Mouse (Mus musculus) heart, adult 2 months (tissue): Measurements from ENCODE around the gene Mxi1. TPM values are rescaled to one million over a fixed set of nuclear protein-coding genes. Genes with fewer than 3 reads are reported as not detected.

ENCODE experiments used
- DNase-seq, 2 experiments: peaks; one replicate each; pipeline ENCODE4 v3.0.0; 2021
- H3K27ac ChIP-seq: fragments of 200-600 bp; 2 replicates; pipeline ENCODE4 v1.8.1; 2022
- H3K27me3 ChIP-seq: fragments of 200-500 bp; 2 replicates; pipeline ENCODE4 v1.6.1; 2012; ENCODE audit warnings: mild to moderate bottlenecking, low read length, inconsistent platforms, mixed read lengths; ENCODE audit not compliant: control insufficient read depth, insufficient read depth
- H3K36me3 ChIP-seq: fragments of 200-500 bp; 2 replicates; pipeline ENCODE4 v1.6.1; 2012; ENCODE audit warnings: low read length, inconsistent platforms; ENCODE audit not compliant: control insufficient read depth, insufficient read depth
- H3K4me1 ChIP-seq: fragments of 200-500 bp; 2 replicates; pipeline ENCODE4 v1.6.1; 2011; ENCODE audit warnings: low read length; ENCODE audit not compliant: control insufficient read depth, insufficient read depth
- H3K4me3 ChIP-seq: fragments of 200-600 bp; 2 replicates; pipeline ENCODE4 v1.8.1; 2022
- H3K79me2 ChIP-seq: fragments of 200-500 bp; replicated peaks from 2 replicates; pipeline ENCODE4 v1.6.1; 2012; ENCODE audit warnings: mild to moderate bottlenecking, inconsistent platforms, low read length, moderate library complexity, mixed read lengths; ENCODE audit not compliant: control insufficient read depth, insufficient read depth
- H3K9ac ChIP-seq: fragments of 200-500 bp; 2 replicates; pipeline ENCODE4 v1.6.1; 2012; ENCODE audit warnings: low read depth, mild to moderate bottlenecking, control low read depth, inconsistent platforms, low read length, mixed read lengths
- CTCF ChIP-seq: fragments of 200-600 bp; IDR thresholded peaks from 2 replicates; pipeline ENCODE4 v1.8.1; 2022; ENCODE audit warnings: antibody characterized with exemption, mild to moderate bottlenecking, moderate library complexity
- EP300 ChIP-seq: fragments of 200-500 bp; IDR thresholded peaks from 2 replicates; pipeline ENCODE4 v1.6.1; 2011; ENCODE audit warnings: low read depth, low read length, control low read depth; ENCODE audit not compliant: insufficient read depth
- POLR2A ChIP-seq: fragments of 200-500 bp; IDR thresholded peaks from 2 replicates; pipeline ENCODE4 v1.6.1; 2011; ENCODE audit warnings: mild to moderate bottlenecking, low read depth, low read length, control low read depth; ENCODE audit not compliant: insufficient read depth
- WGBS: fragments of 180-500 bp; shearing (Covaris S2); methylation state at CpG from one replicate; pipeline ENCODE4 v1.1.7; 2018; 5-methylcytosine and 5-hydroxymethylcytosine counted together
- intact Hi-C: fragments of 180-260 bp; cut with DNase I; formaldehyde crosslinking; loops from one replicate; pipeline ENCODE4 v1.15.1; 2025
- polyA plus RNA-seq: library from polyadenylated mRNA; depleted of rRNA; stranded (reverse); fragments of >200 nt; gene quantifications from 2 replicates; pipeline ENCODE4 v1.2.3, GENCODE M21; 2012
- total RNA-seq, 2 experiments: library from RNA; stranded (reverse); gene quantifications; 2 replicates each; pipeline ENCODE4 v1.2.3; 2021

Mxi1 gene
- total and polyA plus RNA-seq, 3 experiments = 20.9 to 49.6 (median 38.7) TPM

- Histone ChIP-seq H3K4me3 (no peak overlapping the region), H3K79me2 (peaks cover under 1% of the 10 kb centered on the region; the same call in 1 of the 2 replicates), H3K36me3 (no peaks in the 10 kb centered on the region), H3K4me1 (peaks cover 8% of the 10 kb centered on the region), H3K27me3 (no peaks in the 10 kb centered on the region), H3K27ac (no peak overlapping the region; the same call in 1 of the 2 replicates), H3K9ac (no peak overlapping the region)
- DNase-seq = no peak
- intact Hi-C loops = loop anchor here (5.0 kb wide), 1 partner anchor 183 kb away; the partner anchor contains the start of gene Add3
- 61% methylated on average over 6 of the region's 6 CpGs for WGBS
- TF ChIP-seq POLR2A (no peak), EP300 (no peak), CTCF (no peak)
These were observed 14.5 kb downstream of the Mxi1 start for GRCm38 (mm10) chr19:53324866-53325265.

- H3K27ac ChIP-seq = peak overlapping the region; percentile 68
- intact Hi-C loops = loop anchor here (5.0 kb wide), 1 partner anchor 183 kb away; the partner anchor contains the start of gene Add3
- 6% methylated on average over 27 of the region's 27 CpGs for WGBS
- H3K4me3 ChIP-seq = peak overlapping the region; percentile 55
- no peaks in the 10 kb centered on the region for H3K36me3 ChIP-seq
- H3K4me1 ChIP-seq = peaks cover 8% of the 10 kb centered on the region
- no peaks in the 10 kb centered on the region for H3K27me3 ChIP-seq
- H3K9ac ChIP-seq = peak overlapping the region; percentile 68
- peaks cover 1% of the 10 kb centered on the region; the same call in 1 of the 2 replicates for H3K79me2 ChIP-seq
- TF ChIP-seq EP300 = 0 out of 2 replicates have a peak, but pooled peaks have one; percentile 8
- no peak for TF ChIP-seq CTCF
- peak; percentile 65 for TF ChIP-seq POLR2A
- peak; percentile 73 to 85 for DNase-seq
These were observed 15.4 kb downstream of the Mxi1 start for GRCm38 (mm10) chr19:53325578-53326295.

GRCm38 (mm10) chr19:53328116-53328515 is 17.8 kb downstream of the Mxi1 start:
- Histone ChIP-seq H3K9ac (no peak overlapping the region), H3K4me3 (no peak overlapping the region), H3K27ac (no peak overlapping the region), H3K79me2 (peaks cover 1% of the 10 kb centered on the region; the same call in 1 of the 2 replicates), H3K4me1 (peaks cover 4% of the 10 kb centered on the region), H3K36me3 (no peaks in the 10 kb centered on the region), H3K27me3 (no peaks in the 10 kb centered on the region)
- intact Hi-C loops = loop anchor here (5.0 kb wide), 1 partner anchor 186 kb away; the partner anchor contains the start of gene Add3
- no peak for DNase-seq
- 55% methylated on average over 9 of the region's 9 CpGs for WGBS
- TF ChIP-seq CTCF (0 out of 2 replicates have a peak, but pooled peaks have one; percentile 7), EP300 (no peak), POLR2A (no peak)

- Histone ChIP-seq H3K36me3 (no peaks in the 10 kb centered on the region), H3K4me3 (peak overlapping the region; percentile 97), H3K4me1 (peaks cover 4% of the 10 kb centered on the region), H3K79me2 (0 out of 2 replicates have a peak, but pooled peaks cover 1% of the 10 kb centered on the region), H3K27me3 (no peaks in the 10 kb centered on the region), H3K9ac (peak overlapping the region; percentile 90), H3K27ac (peak overlapping the region; percentile 80)
- TF ChIP-seq CTCF (peak; percentile 81), POLR2A (0 out of 2 replicates have a peak, but pooled peaks have one; percentile 9), EP300 (no peak)
- intact Hi-C loops = loop anchor here (1.0 to 5.0 kb wide), 3 partner anchors 16 to 187 kb away; partner anchors contain the start of gene Add3
- DNase-seq = peak; percentile 93
- under 1% methylated on average over 102 of the region's 106 CpGs for WGBS
These were observed 19.1 kb downstream of the Mxi1 start for GRCm38 (mm10) chr19:53329221-53329991.

- H3K27ac ChIP-seq = peak overlapping the region; percentile 80
- peak; percentile 81 to 82 for DNase-seq
- peaks cover 4% of the 10 kb centered on the region for H3K4me1 ChIP-seq
- peak overlapping the region; percentile 97 for H3K4me3 ChIP-seq
- H3K79me2 ChIP-seq = 0 out of 2 replicates have a peak, but pooled peaks cover 1% of the 10 kb centered on the region
- intact Hi-C loops = loop anchor here (1.0 to 5.0 kb wide), 5 partner anchors 17 to 188 kb away; partner anchors contain the start of genes Add3 and Mxi1
- no peaks in the 10 kb centered on the region for H3K36me3 ChIP-seq
- H3K9ac ChIP-seq = peak overlapping the region; percentile 90
- H3K27me3 ChIP-seq = no peaks in the 10 kb centered on the region
- peak; percentile 32; the same call in 1 of the 2 replicates for TF ChIP-seq POLR2A
- no peak for TF ChIP-seq CTCF
- under 1% methylated on average over 29 of the region's 29 CpGs for WGBS
These were observed 19.7 kb downstream of the Mxi1 start for GRCm38 (mm10) chr19:53329992-53330381.
